Mouse (Mus musculus) stomach, postnatal 0 days (tissue): ENCODE results near the gene Cd68.

Experiments
- CTCF ChIP-seq: IDR thresholded peaks from 2 replicates; pipeline ENCODE4 v1.5.1; 2016; ENCODE audit warnings: antibody characterized with exemption, low read depth, mild to moderate bottlenecking, moderate library complexity
- EP300 ChIP-seq: optimal IDR thresholded peaks from 2 replicates; pipeline ENCODE3; 2016; ENCODE audit warnings: antibody characterized with exemption

GRCm38 (mm10) chr11:69682209-69682839 lies 16.4 kb upstream of the Cd68 start:
- TF ChIP-seq EP300 (no peak), CTCF (no peak)
